Mouse (Mus musculus) megakaryocyte, embryonic 14.5 days (primary cell): ENCODE data around the gene Aff3. TPM values are rescaled to one million over a fixed set of nuclear protein-coding genes. Genes with fewer than 3 reads are reported as not detected.

Experiments
- H3K27me3 ChIP-seq: replicated peaks from 2 replicates; pipeline ENCODE3; 2012; ENCODE audit warnings: inconsistent platforms
- H3K36me3 ChIP-seq: replicated peaks from 2 replicates; pipeline ENCODE3; 2012; ENCODE audit warnings: low read length, inconsistent platforms, mixed read lengths
- H3K4me1 ChIP-seq: 2 replicates; pipeline ENCODE4 v1.6.1; 2012; ENCODE audit warnings: inconsistent platforms
- H3K4me3 ChIP-seq: replicated peaks from 2 replicates; pipeline ENCODE3; 2012; ENCODE audit warnings: moderate library complexity, mild to moderate bottlenecking, inconsistent platforms
- H3K9me3 ChIP-seq: 2 replicates; pipeline ENCODE4 v1.6.1; 2012; ENCODE audit warnings: inconsistent platforms
- FLI1 ChIP-seq: IDR thresholded peaks from 2 replicates; pipeline ENCODE4 v1.6.1; 2012; ENCODE audit warnings: low read length, inconsistent platforms, mixed read lengths
- GATA1 ChIP-seq: IDR thresholded peaks from 3 replicates; pipeline ENCODE4 v1.6.1; 2012; ENCODE audit warnings: mixed read lengths, low read length, inconsistent platforms, borderline replicate concordance
- polyA plus RNA-seq: library from polyadenylated mRNA; stranded (reverse); fragments of >175 nt; gene quantifications from 2 replicates; pipeline ENCODE4 v1.2.3, GENCODE M21; 2012; ENCODE audit warnings: low replicate concordance; ENCODE audit not compliant: insufficient read depth

Aff3 gene
- polyA plus RNA-seq, 1 experiment = 4.4 TPM

- no peaks in the 10 kb centered on the region for H3K4me1 ChIP-seq
- TF ChIP-seq GATA1 = no peak
- no peak for TF ChIP-seq FLI1
- H3K4me3 ChIP-seq = no peak overlapping the region
- no peaks in the 10 kb centered on the region for H3K36me3 ChIP-seq
- H3K27me3 ChIP-seq = peaks cover 2% of the 10 kb centered on the region
- no peaks in the 10 kb centered on the region for H3K9me3 ChIP-seq
These were observed 466.2 kb downstream of the Aff3 start for GRCm38 (mm10) chr1:38198393-38199029.

- Histone ChIP-seq H3K27me3 (peaks cover 2% of the 10 kb centered on the region), H3K36me3 (no peaks in the 10 kb centered on the region), H3K9me3 (no peaks in the 10 kb centered on the region), H3K4me1 (no peaks in the 10 kb centered on the region), H3K4me3 (no peak overlapping the region)
- TF ChIP-seq GATA1 = no peak
- TF ChIP-seq FLI1 = no peak
These were observed 467.5 kb downstream of the Aff3 start for GRCm38 (mm10) chr1:38197145-38197682.

GRCm38 (mm10) chr1:38195721-38196120, 469.0 kb downstream of the Aff3 start:
- Histone ChIP-seq H3K36me3 (no peaks in the 10 kb centered on the region), H3K4me3 (no peak overlapping the region), H3K9me3 (no peaks in the 10 kb centered on the region), H3K4me1 (no peaks in the 10 kb centered on the region), H3K27me3 (peaks cover 2% of the 10 kb centered on the region)
- TF ChIP-seq FLI1 = no peak
- no peak for TF ChIP-seq GATA1

- no peak for TF ChIP-seq FLI1
- no peak for TF ChIP-seq GATA1
- no peak overlapping the region for H3K4me3 ChIP-seq
- no peaks in the 10 kb centered on the region for H3K9me3 ChIP-seq
- peaks cover 4% of the 10 kb centered on the region for H3K36me3 ChIP-seq
- no peaks in the 10 kb centered on the region for H3K4me1 ChIP-seq
- H3K27me3 ChIP-seq = no peaks in the 10 kb centered on the region
These were observed 478.6 kb downstream of the Aff3 start for GRCm38 (mm10) chr1:38186227-38186545.

GRCm38 (mm10) chr1:38185517-38186226, 479.1 kb downstream of the Aff3 start:
- no peaks in the 10 kb centered on the region for H3K27me3 ChIP-seq
- no peak overlapping the region for H3K4me3 ChIP-seq
- H3K4me1 ChIP-seq = no peaks in the 10 kb centered on the region
- TF ChIP-seq FLI1 (no peak), GATA1 (no peak)
- no peaks in the 10 kb centered on the region for H3K9me3 ChIP-seq
- peaks cover 5% of the 10 kb centered on the region for H3K36me3 ChIP-seq

- Histone ChIP-seq H3K4me1 (no peaks in the 10 kb centered on the region), H3K27me3 (no peaks in the 10 kb centered on the region), H3K4me3 (no peak overlapping the region), H3K9me3 (no peaks in the 10 kb centered on the region), H3K36me3 (peaks cover 5% of the 10 kb centered on the region)
- TF ChIP-seq FLI1 (no peak), GATA1 (no peak)
These were observed 483.7 kb downstream of the Aff3 start for GRCm38 (mm10) chr1:38181020-38181550.

- Histone ChIP-seq H3K4me1 (no peaks in the 10 kb centered on the region), H3K9me3 (no peaks in the 10 kb centered on the region), H3K27me3 (no peaks in the 10 kb centered on the region), H3K36me3 (peaks cover 5% of the 10 kb centered on the region), H3K4me3 (no peak overlapping the region)
- no peak for TF ChIP-seq GATA1
- TF ChIP-seq FLI1 = no peak
These were observed 485.8 kb downstream of the Aff3 start for GRCm38 (mm10) chr1:38178929-38179328.

GRCm38 (mm10) chr1:38176077-38176476, 488.7 kb downstream of the Aff3 start:
- peaks cover 3% of the 10 kb centered on the region for H3K27me3 ChIP-seq
- TF ChIP-seq GATA1 = no peak
- no peak overlapping the region for H3K4me3 ChIP-seq
- H3K9me3 ChIP-seq = no peaks in the 10 kb centered on the region
- no peaks in the 10 kb centered on the region for H3K4me1 ChIP-seq
- H3K36me3 ChIP-seq = peaks cover under 1% of the 10 kb centered on the region

- no peaks in the 10 kb centered on the region for H3K4me1 ChIP-seq
- H3K36me3 ChIP-seq = no peaks in the 10 kb centered on the region
- H3K4me3 ChIP-seq = no peak overlapping the region
- peaks cover 9% of the 10 kb centered on the region for H3K27me3 ChIP-seq
- TF ChIP-seq GATA1 = no peak
- no peak for TF ChIP-seq FLI1
- no peaks in the 10 kb centered on the region for H3K9me3 ChIP-seq
These were observed 492.9 kb downstream of the Aff3 start for GRCm38 (mm10) chr1:38171874-38172273.

GRCm38 (mm10) chr1:38165696-38166095, 499.1 kb downstream of the Aff3 start:
- Histone ChIP-seq H3K4me3 (no peak overlapping the region), H3K36me3 (no peaks in the 10 kb centered on the region), H3K9me3 (0 out of 2 replicates have a peak, but pooled peaks cover 4% of the 10 kb centered on the region), H3K4me1 (no peaks in the 10 kb centered on the region), H3K27me3 (peaks cover 21% of the 10 kb centered on the region)
- no peak for TF ChIP-seq GATA1
- no peak for TF ChIP-seq FLI1

GRCm38 (mm10) chr1:38150086-38150485, 514.7 kb downstream of the Aff3 start:
- no peak overlapping the region for H3K4me3 ChIP-seq
- no peaks in the 10 kb centered on the region for H3K36me3 ChIP-seq
- peaks cover 22% of the 10 kb centered on the region for H3K9me3 ChIP-seq
- TF ChIP-seq GATA1 (no peak), FLI1 (no peak)
- no peaks in the 10 kb centered on the region for H3K4me1 ChIP-seq
- H3K27me3 ChIP-seq = peaks cover 6% of the 10 kb centered on the region
